Mouse (Mus musculus) erythroblast, embryonic 14.5 days (primary cell): Measurements from ENCODE around the gene Gldn. TPM values are rescaled to one million over a fixed set of nuclear protein-coding genes. Genes with fewer than 3 reads are reported as not detected.

Experiments used
- H3K27me3 ChIP-seq: 2 replicates; pipeline ENCODE4 v1.6.1; 2012; ENCODE audit warnings: inconsistent platforms; ENCODE audit not compliant: control insufficient read depth
- H3K36me3 ChIP-seq: 2 replicates; pipeline ENCODE4 v1.6.1; 2012; ENCODE audit warnings: mild to moderate bottlenecking, inconsistent platforms; ENCODE audit not compliant: control insufficient read depth
- H3K4me1 ChIP-seq: 2 replicates; pipeline ENCODE4 v1.6.1; 2012; ENCODE audit warnings: inconsistent platforms; ENCODE audit not compliant: control insufficient read depth
- H3K4me3 ChIP-seq: replicated peaks from 2 replicates; pipeline ENCODE3; 2012; ENCODE audit warnings: moderate library complexity, mild to moderate bottlenecking, inconsistent platforms
- H3K9me3 ChIP-seq: 2 replicates; pipeline ENCODE4 v1.6.1; 2012; ENCODE audit warnings: low read length, inconsistent platforms, mixed read lengths; ENCODE audit not compliant: control insufficient read depth
- GATA1 ChIP-seq: IDR thresholded peaks from 2 replicates; pipeline ENCODE4 v1.6.1; 2012; ENCODE audit warnings: low read length, inconsistent platforms, mixed read lengths
- TAL1 ChIP-seq: IDR thresholded peaks from 3 replicates; pipeline ENCODE4 v1.6.1; 2012; ENCODE audit warnings: low read length, inconsistent platforms, mixed read lengths
- polyA plus RNA-seq: library from polyadenylated mRNA; stranded (reverse); fragments of >175 nt; gene quantifications from 2 replicates; pipeline ENCODE4 v1.2.3, GENCODE M21; 2012

Gldn gene
- polyA plus RNA-seq: not detected in 2 replicates

DNA sequence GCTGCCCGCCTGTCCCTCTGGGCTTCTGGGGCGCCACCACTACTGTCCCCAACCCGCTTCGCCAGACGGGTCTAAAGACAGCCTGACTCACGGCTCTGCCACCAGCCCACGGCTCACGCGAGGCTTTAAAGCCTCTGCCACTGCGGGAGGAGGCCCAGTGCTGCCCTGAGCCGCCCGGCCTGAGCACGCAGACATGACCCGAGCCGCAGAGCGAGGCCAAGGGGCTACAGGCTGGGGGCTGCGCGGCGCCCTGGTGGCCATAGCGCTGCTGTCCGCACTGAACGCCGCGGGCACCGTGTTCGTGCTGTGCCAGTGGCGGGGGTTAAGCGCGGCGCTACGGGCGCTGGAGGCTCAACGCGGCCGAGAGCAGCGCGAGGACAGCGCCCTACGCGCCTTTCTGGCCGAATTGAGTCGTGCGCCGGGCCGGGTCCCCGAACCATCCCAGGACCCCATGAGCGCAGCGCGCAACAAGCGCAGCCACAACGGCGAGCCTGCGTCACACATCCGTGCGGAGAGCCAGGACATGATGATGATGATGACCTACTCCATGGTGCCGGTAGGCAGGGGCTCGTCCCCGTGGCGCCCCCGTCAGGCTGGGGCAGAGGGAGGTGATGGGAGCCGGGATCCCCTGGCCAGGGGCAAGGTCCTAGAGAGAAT is at the start of gene Gldn:
TSS of gene Gldn (plus strand) at position 156 of the 657 bp plus-strand sequence.
- Histone ChIP-seq H3K9me3 (no peaks in the 10 kb centered on the region), H3K4me1 (no peaks in the 10 kb centered on the region), H3K4me3 (no peak within 1 kb of the TSS), H3K27me3 (peaks cover 13% of the 10 kb centered on the region), H3K36me3 (no peaks in the 10 kb centered on the region)
- TF ChIP-seq GATA1: no peak
- TF ChIP-seq TAL1: no peak

DNA sequence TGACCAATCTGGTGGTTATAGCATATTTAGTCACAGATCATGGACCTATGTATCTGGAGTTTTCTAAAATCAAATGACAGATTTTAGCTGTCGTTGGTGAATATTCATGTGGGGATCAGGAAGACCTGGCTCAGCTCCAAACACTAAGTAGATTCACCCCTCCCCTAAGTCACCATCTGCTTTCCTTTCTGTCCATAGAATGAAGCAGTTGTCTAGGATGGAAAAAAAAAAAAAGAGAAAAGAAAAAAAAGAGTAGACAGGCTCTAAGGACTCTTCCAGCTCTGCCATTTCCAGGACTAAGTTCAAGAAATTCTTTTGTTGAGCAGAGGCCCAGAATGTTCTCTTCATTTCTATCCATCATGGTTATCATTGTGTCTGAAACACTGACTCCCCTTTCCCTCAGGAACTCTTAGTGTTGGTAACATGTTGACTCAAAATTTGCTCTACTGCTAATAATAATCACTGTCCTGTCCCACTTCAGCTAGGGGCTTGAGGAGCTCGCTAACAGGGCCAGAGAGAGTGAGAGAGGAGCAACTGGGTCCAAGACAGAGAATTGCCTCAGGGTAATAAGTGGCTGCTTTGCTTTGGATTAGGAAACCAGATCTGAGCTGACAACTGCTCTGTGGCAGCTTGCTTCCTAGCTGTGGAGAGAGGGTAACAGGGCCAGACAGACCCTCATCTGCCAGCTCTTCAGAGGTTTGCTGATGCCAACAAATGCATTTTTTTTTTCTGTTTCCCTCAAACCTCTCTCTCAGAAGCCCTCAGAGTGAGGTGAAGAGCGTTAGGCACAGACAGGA is 41.2 kb upstream of the Gldn start:
- no peaks in the 10 kb centered on the region for H3K27me3 ChIP-seq
- H3K36me3 ChIP-seq: no peaks in the 10 kb centered on the region
- H3K4me3 ChIP-seq: no peak overlapping the region
- H3K4me1 ChIP-seq: no peaks in the 10 kb centered on the region
- H3K9me3 ChIP-seq: peaks cover 2% of the 10 kb centered on the region; the same call in 1 of the 2 replicates
- TF ChIP-seq GATA1: no peak
- no peak for TF ChIP-seq TAL1

DNA sequence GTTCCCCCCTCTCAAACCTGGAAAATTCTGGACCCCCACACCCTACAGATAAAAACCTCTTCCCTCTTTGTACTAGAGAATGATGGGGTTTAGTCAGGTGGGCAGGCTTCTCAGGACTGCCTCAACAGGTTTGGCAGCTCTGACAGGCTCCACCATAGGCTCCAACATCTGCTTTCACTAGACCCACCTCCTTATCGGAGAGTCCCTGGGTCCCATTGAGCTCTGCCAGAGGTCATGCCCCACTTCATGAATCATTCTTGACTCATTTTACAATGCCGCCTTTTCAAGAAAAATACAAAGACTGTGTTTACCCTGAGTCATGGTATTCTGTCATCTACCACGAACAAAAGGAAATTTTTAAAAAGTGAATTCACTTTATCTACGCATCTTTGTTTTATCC is 21.5 kb upstream of the Gldn start:
- no peaks in the 10 kb centered on the region for H3K36me3 ChIP-seq
- H3K27me3 ChIP-seq: no peaks in the 10 kb centered on the region
- no peak overlapping the region for H3K4me3 ChIP-seq
- no peaks in the 10 kb centered on the region for H3K4me1 ChIP-seq
- H3K9me3 ChIP-seq: no peaks in the 10 kb centered on the region; the same call in 1 of the 2 replicates
- TF ChIP-seq GATA1 (no peak), TAL1 (no peak)

DNA sequence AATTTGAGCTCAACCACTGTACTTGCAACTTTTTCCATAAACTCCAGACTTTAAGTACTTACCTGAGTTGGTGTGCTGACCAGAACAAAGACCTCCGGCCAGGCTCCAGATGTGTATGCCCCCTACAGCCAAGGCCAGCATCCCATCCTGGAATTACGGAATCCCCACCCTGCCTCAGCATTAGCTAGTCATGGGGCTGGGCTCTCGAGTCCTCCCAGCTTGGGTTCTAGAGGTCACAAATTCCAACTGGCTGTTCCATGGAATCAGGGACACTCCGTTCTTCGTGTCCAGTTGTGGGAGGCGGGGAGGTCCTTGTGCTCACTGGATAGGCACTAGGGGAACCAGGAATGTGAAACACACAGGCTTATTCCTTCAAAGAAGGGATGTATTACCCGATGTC is 18.3 kb upstream of the Gldn start, which contains the start of gene Cyp19a1:
TSS of gene Cyp19a1 (minus strand) at position 101 of the 400 bp plus-strand sequence.
- no peaks in the 10 kb centered on the region for H3K36me3 ChIP-seq
- TF ChIP-seq GATA1 (no peak), TAL1 (no peak)
- no peak within 1 kb of the TSS for H3K4me3 ChIP-seq
- H3K27me3 ChIP-seq: no peaks in the 10 kb centered on the region
- peaks cover 2% of the 10 kb centered on the region; the same call in 1 of the 2 replicates for H3K9me3 ChIP-seq
- no peaks in the 10 kb centered on the region for H3K4me1 ChIP-seq

DNA sequence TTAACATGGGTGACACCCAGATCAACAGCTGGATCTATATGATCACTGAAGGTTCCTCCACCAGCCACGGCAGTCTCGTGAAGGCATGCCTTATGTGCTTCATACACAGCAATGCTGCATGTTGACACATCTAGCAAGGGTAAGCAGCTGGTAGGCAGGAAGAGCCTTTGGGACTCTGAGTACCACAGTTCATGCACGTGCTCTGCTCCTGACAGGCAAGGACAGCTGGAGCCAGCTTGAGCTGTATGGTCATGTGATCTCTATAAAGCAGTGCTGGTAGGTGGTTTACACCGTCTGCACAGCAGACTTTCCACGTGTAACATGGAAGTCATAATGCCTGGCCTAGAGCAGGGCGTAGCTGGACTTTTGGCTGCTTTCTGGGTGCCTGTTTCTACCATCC is 16.3 kb upstream of the Gldn start:
- no peak overlapping the region for H3K4me3 ChIP-seq
- H3K27me3 ChIP-seq: no peaks in the 10 kb centered on the region
- no peaks in the 10 kb centered on the region for H3K36me3 ChIP-seq
- peaks cover 2% of the 10 kb centered on the region; the same call in 1 of the 2 replicates for H3K9me3 ChIP-seq
- H3K4me1 ChIP-seq: no peaks in the 10 kb centered on the region
- TF ChIP-seq TAL1 (no peak), GATA1 (no peak)

DNA sequence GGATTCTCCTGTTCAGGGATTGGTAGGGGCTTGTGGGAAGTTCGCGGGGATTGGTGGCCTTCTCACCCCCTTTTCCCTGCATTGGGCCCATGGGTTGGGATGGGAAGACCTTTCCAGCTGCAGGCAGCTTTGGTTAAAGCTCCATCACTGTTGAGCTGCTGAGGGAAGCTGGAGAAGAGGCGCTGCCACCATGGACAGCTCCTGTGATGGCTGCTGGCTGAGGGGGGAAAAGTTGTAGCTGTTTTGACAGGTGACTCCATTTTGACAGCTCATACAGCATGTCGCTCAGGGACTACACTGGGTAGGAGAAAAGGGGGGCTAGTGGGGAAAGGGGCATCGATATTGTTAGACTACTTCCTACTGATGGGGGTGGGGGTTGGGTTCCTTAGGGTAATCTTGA is 15.4 kb upstream of the Gldn start:
- Histone ChIP-seq H3K9me3 (peaks cover 2% of the 10 kb centered on the region; the same call in 1 of the 2 replicates), H3K36me3 (no peaks in the 10 kb centered on the region), H3K4me3 (no peak overlapping the region), H3K27me3 (no peaks in the 10 kb centered on the region), H3K4me1 (no peaks in the 10 kb centered on the region)
- TF ChIP-seq GATA1 (no peak), TAL1 (no peak)

DNA sequence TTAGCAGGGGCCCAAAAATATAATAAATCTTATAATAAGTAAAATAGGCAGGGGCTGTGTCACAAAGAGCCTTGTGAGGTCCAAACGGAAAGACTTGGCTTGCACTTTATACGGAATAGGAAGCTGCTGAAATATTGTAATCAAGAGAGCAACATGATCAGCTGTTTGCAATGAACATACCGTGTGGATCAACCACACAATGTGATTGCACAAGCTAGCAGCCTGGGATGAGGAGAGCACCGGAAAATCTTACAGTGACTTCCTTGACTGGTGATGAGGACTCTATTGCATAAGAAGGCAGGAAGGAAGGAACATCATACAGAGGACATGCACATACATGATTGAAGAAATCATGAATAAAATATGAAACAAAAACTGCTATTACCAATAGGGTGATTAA is 11.0 kb upstream of the Gldn start:
- H3K36me3 ChIP-seq: no peaks in the 10 kb centered on the region
- no peak overlapping the region for H3K4me3 ChIP-seq
- no peaks in the 10 kb centered on the region for H3K4me1 ChIP-seq
- H3K27me3 ChIP-seq: no peaks in the 10 kb centered on the region
- TF ChIP-seq GATA1 (no peak), TAL1 (no peak)
- H3K9me3 ChIP-seq: no peaks in the 10 kb centered on the region

DNA sequence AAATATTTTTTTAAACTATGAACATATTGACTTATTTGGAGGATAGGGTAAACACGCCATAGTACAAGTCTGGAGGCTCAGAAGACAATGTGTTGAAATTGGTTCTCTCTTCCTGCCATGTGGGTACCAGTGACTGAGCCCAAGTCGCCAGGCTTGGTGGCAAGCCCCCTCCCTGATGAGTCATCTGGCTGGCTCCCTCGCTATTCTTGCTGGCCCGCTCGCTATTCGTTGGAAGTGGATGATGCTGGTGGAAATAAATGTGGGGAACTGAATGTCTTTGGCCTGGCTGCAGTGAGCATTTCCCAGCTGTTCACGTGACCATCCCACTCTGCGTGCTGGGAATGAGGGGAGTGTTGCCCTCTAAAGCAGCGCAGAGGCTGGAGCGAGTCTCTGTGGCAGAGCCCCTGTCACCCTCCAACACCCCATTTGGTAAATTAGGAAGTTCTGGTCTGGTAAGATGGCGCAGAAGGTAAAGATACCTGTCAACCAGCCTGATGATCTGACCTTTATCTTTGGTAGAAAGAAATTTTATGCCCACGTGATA is 7.2 kb upstream of the Gldn start:
- Histone ChIP-seq H3K36me3 (no peaks in the 10 kb centered on the region), H3K27me3 (no peaks in the 10 kb centered on the region), H3K4me3 (no peak overlapping the region), H3K9me3 (no peaks in the 10 kb centered on the region), H3K4me1 (no peaks in the 10 kb centered on the region)
- TF ChIP-seq TAL1: no peak
- no peak for TF ChIP-seq GATA1

DNA sequence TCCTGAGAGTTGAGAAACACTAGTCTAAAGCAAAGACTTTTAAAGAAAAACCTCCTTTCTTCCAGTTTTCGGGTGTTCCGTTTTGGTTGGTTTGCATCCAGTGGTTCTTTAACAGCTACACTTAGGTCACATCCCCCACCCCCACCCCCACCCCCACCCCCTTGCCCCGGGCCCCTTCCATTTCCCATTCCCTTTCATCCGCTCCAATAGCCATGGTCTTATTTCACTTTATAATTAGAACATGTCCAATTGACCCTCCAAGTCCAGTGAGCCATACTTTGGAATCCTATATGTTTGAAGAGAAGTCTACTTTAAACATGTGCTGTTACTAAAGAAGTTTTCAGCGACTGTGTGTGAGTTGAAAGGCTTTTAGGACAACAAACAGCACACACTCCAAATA is 1.5 kb downstream of the Gldn start:
- TF ChIP-seq GATA1: no peak
- no peaks in the 10 kb centered on the region for H3K4me1 ChIP-seq

More for the DNA sequence above, 1.5 kb downstream of the Gldn start:
- no peak overlapping the region for H3K4me3 ChIP-seq
- H3K36me3 ChIP-seq: no peaks in the 10 kb centered on the region
- H3K27me3 ChIP-seq: peaks cover 13% of the 10 kb centered on the region
- H3K9me3 ChIP-seq: no peaks in the 10 kb centered on the region
